In genomic region chr7:35211791-35212190, GRCm38 (mm10) we compare ENCODE assay signal across 10 mouse cellular contexts. TPM values are rescaled to one million over a fixed set of nuclear protein-coding genes. Genes with fewer than 3 reads are reported as not detected.
"Had no signal": no experiment of that assay in that cellular context is flagged by ENCODE, and none has a peak within 500 bp of the region (broad histone marks: within the 10 kb centered on the region; RNA-seq: fewer than 3 reads in every experiment).

No protein-coding gene starts in this region.

- DNase-seq: kidney, postnatal 25 days; layer of hippocampus, adult 9-11 months; liver; lung, adult 18-20 months; thymus, adult 2 months; thymus, postnatal 14 days; thymus, postnatal 4 days had no signal

- ATAC-seq: liver, embryonic 12.5 days; midbrain, embryonic 13.5 days had no signal

RNA-seq across cellular contexts. Expression of gene Lrp3, which starts 3.5 kb away (rescaled TPM):
- total RNA-seq: megakaryocyte, adult 5-6 weeks had no signal

RNA-seq across cellular contexts. Expression of gene Slc7a10, which starts 25.6 kb away (rescaled TPM):
- total RNA-seq: megakaryocyte, adult 5-6 weeks had no signal
